Mouse (Mus musculus) cerebellum, adult 2 months (tissue): ENCODE results near the gene Large1. TPM values are rescaled to one million over a fixed set of nuclear protein-coding genes. Genes with fewer than 3 reads are reported as not detected.

ENCODE experiments used
- DNase-seq, 2 experiments: peaks; one replicate each; pipeline ENCODE4 v3.0.0; 2021
- H3K27ac ChIP-seq: fragments of 200-500 bp; 2 replicates; pipeline ENCODE4 v1.5.1; 2012; ENCODE audit warnings: low read length, control low read depth, inconsistent platforms; ENCODE audit not compliant: insufficient read depth
- H3K27me3 ChIP-seq: fragments of 200-500 bp; 2 replicates; pipeline ENCODE4 v1.6.1; 2012; ENCODE audit warnings: inconsistent platforms, mild to moderate bottlenecking, low read length, moderate library complexity; ENCODE audit not compliant: control insufficient read depth, insufficient read depth
- H3K4me1 ChIP-seq: fragments of 200-500 bp; 2 replicates; pipeline ENCODE4 v1.6.1; 2011; ENCODE audit warnings: low read length; ENCODE audit not compliant: control insufficient read depth, insufficient read depth
- H3K4me3 ChIP-seq: fragments of 200-500 bp; replicated peaks from 2 replicates; pipeline ENCODE3; 2011; ENCODE audit warnings: mild to moderate bottlenecking, low read depth, low read length, control low read depth; ENCODE audit not compliant: insufficient read depth
- CTCF ChIP-seq: fragments of 200-500 bp; IDR thresholded peaks from 2 replicates; pipeline ENCODE4 v1.5.1; 2011; ENCODE audit warnings: low read depth, mild to moderate bottlenecking, control low read depth, low read length, moderate library complexity, borderline replicate concordance; ENCODE audit not compliant: insufficient read depth
- POLR2A ChIP-seq: fragments of 200-500 bp; IDR thresholded peaks from 2 replicates; pipeline ENCODE4 v1.6.1; 2011; ENCODE audit warnings: low read length, control low read depth, borderline replicate concordance; ENCODE audit not compliant: insufficient read depth
- WGBS: fragments of 180-500 bp; shearing (Covaris S2); methylation state at CpG from one replicate; pipeline ENCODE4 v1.1.7; 2018; 5-methylcytosine and 5-hydroxymethylcytosine counted together
- polyA plus RNA-seq: library from polyadenylated mRNA; depleted of rRNA; stranded (reverse); fragments of >200 nt; gene quantifications from 2 replicates; pipeline ENCODE4 v1.2.3, GENCODE M21; 2012

Gene Large1
- polyA plus RNA-seq, 1 experiment, result 55.5 TPM

- no peak for DNase-seq
- WGBS, result 100% methylated on average over 1 of the region's 1 CpGs
- H3K4me3 ChIP-seq, result no peak overlapping the region
- no peak overlapping the region for H3K27ac ChIP-seq
- no peaks in the 10 kb centered on the region for H3K27me3 ChIP-seq
- peaks cover 7% of the 10 kb centered on the region for H3K4me1 ChIP-seq
- no peak for TF ChIP-seq CTCF
- TF ChIP-seq POLR2A, result no peak
These were observed 155.6 kb downstream of the Large1 start for GRCm38 (mm10) chr8:73197714-73198113.

- Histone ChIP-seq H3K27ac (no peak overlapping the region), H3K4me1 (no peaks in the 10 kb centered on the region), H3K27me3 (no peaks in the 10 kb centered on the region), H3K4me3 (no peak overlapping the region)
- DNase-seq, result no peak
- WGBS, result 98% methylated on average over 1 of the region's 1 CpGs
- TF ChIP-seq CTCF, result no peak
- no peak for TF ChIP-seq POLR2A
These were observed 164.7 kb downstream of the Large1 start for GRCm38 (mm10) chr8:73188684-73189083.

- DNase-seq, result no peak
- H3K4me1 ChIP-seq, result no peaks in the 10 kb centered on the region
- no peak for TF ChIP-seq CTCF
- TF ChIP-seq POLR2A, result no peak
- H3K27ac ChIP-seq, result no peak overlapping the region
- H3K27me3 ChIP-seq, result no peaks in the 10 kb centered on the region
- no peak overlapping the region for H3K4me3 ChIP-seq
- 62% methylated on average over 1 of the region's 1 CpGs for WGBS
These were observed 166.0 kb downstream of the Large1 start for GRCm38 (mm10) chr8:73187381-73187780.

- no peak for DNase-seq
- WGBS, result 81% methylated on average over 1 of the region's 1 CpGs
These were observed 174.9 kb downstream of the Large1 start for GRCm38 (mm10) chr8:73178434-73178833.

GRCm38 (mm10) chr8:73172661-73173060 is 180.7 kb downstream of the Large1 start:
- peaks cover 4% of the 10 kb centered on the region for H3K4me1 ChIP-seq
- H3K27ac ChIP-seq, result no peak overlapping the region
- TF ChIP-seq CTCF (no peak), POLR2A (no peak)
- no peak for DNase-seq
- no peaks in the 10 kb centered on the region for H3K27me3 ChIP-seq
- no peak overlapping the region for H3K4me3 ChIP-seq

More at GRCm38 (mm10) chr8:73178434-73178833, 174.9 kb downstream of the Large1 start:
- H3K27me3 ChIP-seq, result no peaks in the 10 kb centered on the region
- no peak overlapping the region; the same call in 1 of the 2 replicates for H3K27ac ChIP-seq
- H3K4me1 ChIP-seq, result peaks cover 4% of the 10 kb centered on the region
- TF ChIP-seq CTCF, result no peak
- no peak for TF ChIP-seq POLR2A
- no peak overlapping the region for H3K4me3 ChIP-seq

- 71% methylated on average over 3 of the region's 3 CpGs for WGBS
- no peak overlapping the region for H3K27ac ChIP-seq
- no peak for TF ChIP-seq POLR2A
- TF ChIP-seq CTCF, result no peak
- no peaks in the 10 kb centered on the region for H3K27me3 ChIP-seq
- no peak overlapping the region for H3K4me3 ChIP-seq
- DNase-seq, result no peak
- no peaks in the 10 kb centered on the region for H3K4me1 ChIP-seq
These were observed 191.3 kb downstream of the Large1 start for GRCm38 (mm10) chr8:73161994-73162393.

- H3K27ac ChIP-seq, result no peak overlapping the region
- DNase-seq, result no peak
- no peak for TF ChIP-seq POLR2A
- no peak for TF ChIP-seq CTCF
These were observed 191.8 kb downstream of the Large1 start for GRCm38 (mm10) chr8:73161564-73161963.

GRCm38 (mm10) chr8:73160945-73161344 is 192.4 kb downstream of the Large1 start:
- Histone ChIP-seq H3K27me3 (no peaks in the 10 kb centered on the region), H3K27ac (no peak overlapping the region), H3K4me1 (no peaks in the 10 kb centered on the region), H3K4me3 (no peak overlapping the region)
- 87% methylated on average over 2 of the region's 2 CpGs for WGBS
- TF ChIP-seq POLR2A (no peak), CTCF (no peak)
- no peak for DNase-seq

More at GRCm38 (mm10) chr8:73161564-73161963, 191.8 kb downstream of the Large1 start:
- WGBS, result 80% methylated on average over 1 of the region's 1 CpGs
- no peaks in the 10 kb centered on the region for H3K4me1 ChIP-seq
- no peaks in the 10 kb centered on the region for H3K27me3 ChIP-seq
- no peak overlapping the region for H3K4me3 ChIP-seq

- 95% methylated on average over 3 of the region's 3 CpGs for WGBS
- no peak for TF ChIP-seq POLR2A
- TF ChIP-seq CTCF, result no peak
- Histone ChIP-seq H3K4me1 (no peaks in the 10 kb centered on the region; the same call in 1 of the 2 replicates), H3K27me3 (no peaks in the 10 kb centered on the region), H3K27ac (no peak overlapping the region), H3K4me3 (no peak overlapping the region)
- no peak for DNase-seq
These were observed 206.1 kb downstream of the Large1 start for GRCm38 (mm10) chr8:73147236-73147635.
